Mouse (Mus musculus) testis, adult 2 months (tissue): ENCODE measurements around the gene A930004D18Rik. TPM values are rescaled to one million over a fixed set of nuclear protein-coding genes. Genes with fewer than 3 reads are reported as not detected.
A peak's percentile ranks its signal among the peaks of the same experiment; 100 is the strongest.
"Not testable (repeated sequence)": the region's sequence is repeated elsewhere in the genome, so short reads cannot be mapped to it uniquely, and the experiment has no call there.

Experiments used
- H3K27ac ChIP-seq: fragments of 200-500 bp; 2 replicates; pipeline ENCODE4 v1.5.1; 2012; ENCODE audit warnings: low read depth, low read length; ENCODE audit not compliant: control insufficient read depth, insufficient read depth
- H3K27me3 ChIP-seq: fragments of 200-500 bp; 2 replicates; pipeline ENCODE4 v1.6.1; 2012; ENCODE audit warnings: mild to moderate bottlenecking, low read length, moderate library complexity; ENCODE audit not compliant: control insufficient read depth, insufficient read depth
- H3K36me3 ChIP-seq: fragments of 200-500 bp; 2 replicates; pipeline ENCODE4 v1.6.1; 2012; ENCODE audit warnings: mild to moderate bottlenecking, low read length; ENCODE audit not compliant: control insufficient read depth, insufficient read depth
- H3K4me1 ChIP-seq: fragments of 200-500 bp; 2 replicates; pipeline ENCODE4 v1.6.1; 2012; ENCODE audit warnings: low read length; ENCODE audit not compliant: control insufficient read depth, insufficient read depth
- H3K4me3 ChIP-seq: fragments of 200-500 bp; 2 replicates; pipeline ENCODE4 v1.5.1; 2012; ENCODE audit warnings: low read depth, mild to moderate bottlenecking, low read length, moderate library complexity, mixed read lengths; ENCODE audit not compliant: control insufficient read depth
- CTCF ChIP-seq: fragments of 200-500 bp; IDR thresholded peaks from 2 replicates; pipeline ENCODE4 v1.5.1; 2012; ENCODE audit warnings: low read depth, mild to moderate bottlenecking, inconsistent platforms, low read length, moderate library complexity; ENCODE audit not compliant: control insufficient read depth, insufficient read depth, insufficient replicate concordance
- POLR2A ChIP-seq: fragments of 200-500 bp; IDR thresholded peaks from 2 replicates; pipeline ENCODE4 v1.6.1; 2012; ENCODE audit warnings: low read depth, mild to moderate bottlenecking, inconsistent platforms, low read length, moderate library complexity; ENCODE audit not compliant: control insufficient read depth
- polyA plus RNA-seq: library from polyadenylated mRNA; depleted of rRNA; stranded (reverse); fragments of >200 nt; gene quantifications from 2 replicates; pipeline ENCODE4 v1.2.3, GENCODE M21; 2012; rRNA removed

Gene A930004D18Rik
- polyA plus RNA-seq, 1 experiment = 0.07 TPM

- no peak overlapping the region for H3K4me3 ChIP-seq
- H3K4me1 ChIP-seq = no peaks in the 10 kb centered on the region
- no peak overlapping the region for H3K27ac ChIP-seq
- H3K36me3 ChIP-seq = no peaks in the 10 kb centered on the region
- TF ChIP-seq CTCF (no peak), POLR2A (no peak)
- no peaks in the 10 kb centered on the region for H3K27me3 ChIP-seq
These were observed 48.4 kb downstream of the A930004D18Rik start for GRCm38 (mm10) chr2:17989115-17989514.

GRCm38 (mm10) chr2:17986694-17987093 is 50.8 kb downstream of the A930004D18Rik start:
- no peaks in the 10 kb centered on the region for H3K4me1 ChIP-seq
- H3K27ac ChIP-seq = no peak overlapping the region
- no peak overlapping the region for H3K4me3 ChIP-seq
- TF ChIP-seq CTCF = no peak
- no peak; the same call in 1 of the 2 replicates for TF ChIP-seq POLR2A
- H3K36me3 ChIP-seq = no peaks in the 10 kb centered on the region
- no peaks in the 10 kb centered on the region for H3K27me3 ChIP-seq

- Histone ChIP-seq H3K36me3 (no peaks in the 10 kb centered on the region), H3K4me3 (no peak overlapping the region), H3K27me3 (no peaks in the 10 kb centered on the region), H3K4me1 (no peaks in the 10 kb centered on the region), H3K27ac (no peak overlapping the region)
- no peak for TF ChIP-seq CTCF
- TF ChIP-seq POLR2A = no peak
These were observed 52.8 kb downstream of the A930004D18Rik start for GRCm38 (mm10) chr2:17984774-17985173.

GRCm38 (mm10) chr2:17982747-17983146 is 54.8 kb downstream of the A930004D18Rik start:
- H3K27ac ChIP-seq = no peak overlapping the region
- no peaks in the 10 kb centered on the region for H3K4me1 ChIP-seq
- TF ChIP-seq POLR2A = no peak
- TF ChIP-seq CTCF = no peak
- H3K36me3 ChIP-seq = no peaks in the 10 kb centered on the region
- no peak overlapping the region for H3K4me3 ChIP-seq
- no peaks in the 10 kb centered on the region for H3K27me3 ChIP-seq

GRCm38 (mm10) chr2:17978706-17979105 is 58.8 kb downstream of the A930004D18Rik start:
- Histone ChIP-seq H3K27me3 (no peaks in the 10 kb centered on the region), H3K27ac (no peak overlapping the region), H3K36me3 (no peaks in the 10 kb centered on the region), H3K4me1 (no peaks in the 10 kb centered on the region), H3K4me3 (no peak overlapping the region)
- TF ChIP-seq POLR2A = no peak
- no peak for TF ChIP-seq CTCF

GRCm38 (mm10) chr2:17978251-17978650 is 59.3 kb downstream of the A930004D18Rik start:
- not testable (repeated sequence) for H3K27ac ChIP-seq, H3K27me3 ChIP-seq, H3K36me3 ChIP-seq, H3K4me3 ChIP-seq, H3K4me1 ChIP-seq

GRCm38 (mm10) chr2:17977645-17978044 is 59.9 kb downstream of the A930004D18Rik start:
- not testable (repeated sequence) for H3K27ac ChIP-seq, H3K27me3 ChIP-seq, H3K36me3 ChIP-seq, H3K4me1 ChIP-seq, H3K4me3 ChIP-seq

- H3K27ac ChIP-seq = no peak overlapping the region
- H3K27me3 ChIP-seq = no peaks in the 10 kb centered on the region
- no peak for TF ChIP-seq CTCF
- TF ChIP-seq POLR2A = no peak
- no peaks in the 10 kb centered on the region for H3K4me1 ChIP-seq
- no peaks in the 10 kb centered on the region for H3K36me3 ChIP-seq
- peak overlapping the region; percentile 36; the same call in 1 of the 2 replicates for H3K4me3 ChIP-seq
These were observed 61.8 kb downstream of the A930004D18Rik start for GRCm38 (mm10) chr2:17975601-17976327.

Other genes starting within 250 kb of the A930004D18Rik start
- 553 and 559 TPM in 2 replicates for gene H2al2a, start 40.8 kb downstream of the A930004D18Rik start, polyA plus RNA-seq
- gene Skida1, start 11.3 kb upstream of the A930004D18Rik start, polyA plus RNA-seq = 0.06 and 0.23 TPM in 2 replicates
- gene Mllt10, start 17.5 kb upstream of the A930004D18Rik start, polyA plus RNA-seq = 155 and 165 TPM in 2 replicates